Mouse (Mus musculus): ENCODE data around the gene Prrxl1.

The Prrxl1 gene

DNA sequence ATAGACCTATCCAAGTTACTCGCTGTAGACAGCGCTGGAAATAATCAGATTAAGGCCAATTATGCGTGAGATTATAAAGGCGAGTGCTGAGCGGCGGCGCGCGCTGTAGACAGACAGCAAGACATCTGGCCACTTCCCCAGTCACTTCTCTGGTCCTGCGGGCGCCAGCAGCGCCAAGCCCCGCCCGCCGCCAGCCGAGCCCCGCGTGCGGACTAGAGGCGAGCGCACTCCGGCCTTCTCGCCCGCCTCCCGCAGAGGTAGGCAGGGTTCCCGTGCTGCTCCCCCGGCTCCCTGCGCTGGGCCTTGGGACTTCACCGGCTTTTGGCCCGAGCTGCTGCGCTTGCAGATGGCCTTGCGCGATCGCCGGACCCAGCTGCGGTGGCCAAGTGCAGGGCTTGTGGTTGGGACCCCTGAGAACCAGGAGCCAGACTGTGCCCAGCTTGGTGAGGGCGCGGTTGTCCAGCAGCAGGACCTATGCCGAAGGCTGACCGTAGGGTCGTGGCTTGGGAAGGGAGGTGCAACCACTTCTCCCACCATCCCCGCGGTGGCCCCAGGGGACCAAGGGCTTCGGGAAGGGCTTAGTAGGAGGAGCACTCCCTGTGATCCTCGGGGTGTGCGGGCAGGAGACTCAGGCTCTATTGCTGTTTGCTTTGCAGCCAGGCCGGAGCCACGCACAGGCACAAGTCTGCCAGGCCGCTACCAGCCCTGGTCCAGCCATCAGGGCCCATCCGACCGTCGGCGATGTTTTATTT is at the start of gene Prrxl1:
Gene Prrxl1 (plus strand): TSS at position 118 of the 752 bp plus-strand sequence.
- DNase-seq (ENCODE audit: extremely low read depth, low read depth, low spot score): no peak

DNA sequence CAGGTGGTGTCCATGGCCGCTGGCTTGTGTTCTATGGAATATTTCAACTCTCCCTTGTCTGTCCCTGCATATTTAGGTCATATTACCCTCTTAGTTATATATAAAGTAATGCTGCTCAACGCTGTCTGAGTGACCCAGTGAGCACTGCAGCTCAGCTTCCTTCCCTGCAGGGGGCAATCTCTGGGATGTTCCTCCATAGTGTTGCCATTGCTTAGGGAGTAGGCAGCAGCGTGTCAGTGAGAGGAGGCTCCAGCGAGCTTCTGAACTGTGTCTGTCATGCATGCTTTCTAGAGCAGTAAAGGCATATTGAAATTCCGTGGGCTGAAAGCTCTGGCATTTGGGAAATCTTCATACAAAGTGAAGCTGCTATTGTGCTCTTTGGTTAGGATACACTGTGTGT is 47.4 kb upstream of the Prrxl1 start:
- no peak for DNase-seq (ENCODE audit: extremely low read depth, low read depth, low spot score)

DNA sequence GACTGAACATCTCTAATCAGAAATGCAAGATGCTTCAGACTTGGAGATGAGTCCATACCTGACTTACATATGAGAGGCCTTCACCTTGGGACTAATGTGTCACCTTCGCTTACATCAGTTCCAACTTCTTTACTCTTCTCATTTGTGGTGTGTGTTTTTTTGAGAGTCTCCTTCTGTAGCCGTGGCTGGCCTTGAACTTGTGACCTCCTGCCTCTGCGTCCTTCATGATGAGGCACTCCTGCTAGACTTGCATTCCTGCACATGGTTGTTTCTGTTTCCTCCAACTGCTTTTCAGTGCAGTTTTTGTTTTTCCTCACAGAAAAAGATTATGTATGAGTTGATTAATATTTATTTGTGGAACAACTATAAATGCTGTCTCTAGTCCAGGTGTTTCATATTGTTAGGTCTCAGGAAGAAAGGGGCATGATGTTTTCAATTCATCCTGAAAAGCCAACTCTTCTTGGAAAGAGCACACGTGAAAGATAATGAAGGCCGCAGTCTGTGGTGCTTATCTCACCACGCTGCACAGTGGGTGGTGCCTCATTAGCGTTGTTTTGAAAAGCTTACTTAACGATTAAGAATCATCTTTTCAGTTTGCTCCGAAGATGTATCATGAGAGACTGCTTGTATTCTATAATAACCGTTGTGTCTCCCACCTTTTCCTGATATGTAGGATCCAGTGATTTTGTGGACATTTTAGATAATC is 45.9 kb upstream of the Prrxl1 start:
- no peak for DNase-seq (ENCODE audit: extremely low read depth, low read depth, low spot score)

DNA sequence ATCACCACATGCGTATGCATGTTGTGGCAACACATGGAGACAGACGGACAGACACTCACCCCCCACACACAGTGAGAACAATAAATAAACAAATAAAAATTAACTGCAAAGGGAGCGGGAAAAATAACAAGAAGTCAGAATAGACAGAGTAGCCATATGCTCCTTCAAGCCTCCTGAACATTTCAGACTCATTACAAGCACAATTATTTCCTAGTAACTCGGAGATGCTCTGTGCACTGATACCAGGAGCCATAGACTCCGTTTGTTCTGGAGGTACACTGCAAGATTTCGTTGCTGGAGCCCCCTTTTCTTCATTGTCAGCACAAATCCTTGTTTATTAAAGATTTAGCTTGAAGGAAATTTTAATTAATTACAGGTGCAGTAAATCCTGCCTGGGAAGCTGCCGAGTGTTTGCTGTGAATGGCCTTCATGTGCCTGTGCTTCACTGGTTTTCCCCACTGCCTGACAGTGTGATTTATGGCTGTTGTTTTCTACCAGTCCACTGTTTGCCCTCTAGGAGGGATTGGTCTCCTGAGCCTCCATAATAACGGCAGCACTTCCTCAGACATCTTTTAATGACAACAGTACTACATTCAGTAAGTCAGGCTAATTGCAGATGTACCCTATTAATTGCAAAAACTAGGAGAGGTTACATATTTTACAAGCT is 44.2 kb upstream of the Prrxl1 start:
- DNase-seq (ENCODE audit: extremely low read depth, low read depth, low spot score): no peak

DNA sequence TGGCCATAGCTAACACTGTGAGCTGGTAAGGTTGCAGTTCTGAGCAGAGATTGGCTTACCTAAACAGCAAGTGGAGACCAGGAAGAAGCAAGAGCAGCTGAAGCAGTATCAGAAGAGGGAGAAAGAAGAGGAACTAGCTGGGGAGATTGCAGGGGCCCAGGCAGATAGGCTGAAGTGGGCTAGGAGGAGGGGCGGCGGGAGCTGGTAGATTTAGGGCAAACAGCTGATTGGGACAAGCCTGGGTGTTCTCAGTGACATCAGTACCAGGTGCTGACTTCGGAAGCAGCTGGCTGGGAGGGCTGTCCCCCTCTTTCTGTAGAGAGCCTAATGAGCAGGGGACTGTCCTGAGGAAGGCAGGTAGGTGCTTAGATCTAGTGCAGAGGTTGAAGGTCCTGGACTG is 37.8 kb upstream of the Prrxl1 start:
- DNase-seq (ENCODE audit: extremely low read depth, low read depth, low spot score): no peak

DNA sequence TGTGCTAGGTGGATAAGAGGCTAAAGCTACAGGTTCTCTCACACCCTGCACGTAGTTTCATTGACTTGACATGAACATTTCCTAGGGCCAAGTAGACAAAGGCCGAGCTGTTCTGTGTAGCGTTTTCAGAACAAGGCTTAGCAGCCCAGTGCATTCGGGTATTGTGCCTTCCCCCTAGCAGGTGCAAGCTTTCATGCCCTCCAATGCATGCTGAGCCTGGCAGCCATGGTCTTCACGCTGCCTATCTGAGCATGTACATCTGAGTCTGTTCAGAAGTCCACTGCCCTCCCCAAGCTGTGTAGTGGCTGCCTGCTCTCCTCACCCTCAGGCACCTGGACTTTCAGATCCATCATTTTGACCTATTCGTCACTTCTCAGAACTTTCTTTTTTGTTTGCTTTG is 35.5 kb upstream of the Prrxl1 start:
- no peak for DNase-seq (ENCODE audit: extremely low read depth, low read depth, low spot score)

DNA sequence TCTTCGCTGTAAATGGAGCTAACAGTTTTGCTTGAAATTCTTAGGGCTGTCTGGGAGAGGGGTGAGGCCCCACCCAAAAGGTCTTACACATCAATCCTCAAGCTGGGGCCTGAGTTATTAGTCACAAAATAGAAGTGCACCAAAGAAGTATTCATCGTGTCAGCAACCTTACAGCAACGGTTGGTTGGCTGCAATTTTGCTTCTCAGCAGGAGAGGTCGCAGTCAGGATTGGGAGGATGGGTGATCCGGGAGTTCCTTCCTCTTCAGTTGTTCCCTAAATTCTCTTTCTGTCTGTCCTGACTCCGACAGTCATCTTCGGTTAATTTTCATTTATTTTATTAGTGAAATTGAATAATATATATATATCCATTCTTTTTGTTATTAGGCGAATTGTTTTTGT is 26.7 kb upstream of the Prrxl1 start:
- no peak for DNase-seq (ENCODE audit: extremely low read depth, low read depth, low spot score)

DNA sequence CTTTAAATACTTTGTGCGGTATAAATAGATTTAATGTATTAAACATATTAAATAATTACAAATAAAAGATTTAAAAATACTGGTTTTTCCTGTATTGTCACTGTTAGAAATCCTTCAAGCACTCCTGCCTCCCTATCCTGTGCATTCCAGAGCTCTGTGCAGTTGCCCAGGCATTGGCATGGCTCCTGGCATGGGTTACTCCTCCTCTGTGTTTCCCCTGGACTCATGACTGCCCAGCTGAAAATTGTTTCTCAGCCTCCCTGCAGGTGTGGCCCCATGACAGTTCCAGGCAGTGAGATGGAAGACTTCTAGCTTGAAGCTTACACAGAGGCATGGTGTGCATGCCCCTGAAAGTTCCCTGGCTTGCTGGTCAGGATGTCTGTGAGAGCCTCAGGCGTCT is 20.8 kb upstream of the Prrxl1 start:
- no peak for DNase-seq (ENCODE audit: extremely low read depth, low read depth, low spot score)

DNA sequence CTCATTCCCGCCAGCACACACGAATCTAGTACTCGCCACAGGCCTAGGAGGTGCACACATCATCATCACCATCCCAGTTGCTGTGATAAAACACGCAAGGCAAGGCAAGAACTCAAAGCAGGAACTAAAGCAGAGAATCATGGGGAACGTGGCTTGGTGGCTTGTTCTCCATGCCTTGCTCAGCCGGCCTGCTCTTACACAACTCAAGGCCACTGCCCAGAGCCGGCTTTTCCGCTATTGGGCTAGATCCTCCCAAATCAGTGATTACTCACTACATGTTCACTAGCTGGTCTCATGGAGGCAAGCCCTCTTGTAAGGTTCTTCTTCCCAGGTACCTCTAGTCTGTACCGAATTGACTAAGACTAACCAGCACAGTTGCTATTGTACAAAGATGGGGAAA is 15.5 kb upstream of the Prrxl1 start:
- DNase-seq (ENCODE audit: extremely low read depth, low read depth, low spot score): no peak

DNA sequence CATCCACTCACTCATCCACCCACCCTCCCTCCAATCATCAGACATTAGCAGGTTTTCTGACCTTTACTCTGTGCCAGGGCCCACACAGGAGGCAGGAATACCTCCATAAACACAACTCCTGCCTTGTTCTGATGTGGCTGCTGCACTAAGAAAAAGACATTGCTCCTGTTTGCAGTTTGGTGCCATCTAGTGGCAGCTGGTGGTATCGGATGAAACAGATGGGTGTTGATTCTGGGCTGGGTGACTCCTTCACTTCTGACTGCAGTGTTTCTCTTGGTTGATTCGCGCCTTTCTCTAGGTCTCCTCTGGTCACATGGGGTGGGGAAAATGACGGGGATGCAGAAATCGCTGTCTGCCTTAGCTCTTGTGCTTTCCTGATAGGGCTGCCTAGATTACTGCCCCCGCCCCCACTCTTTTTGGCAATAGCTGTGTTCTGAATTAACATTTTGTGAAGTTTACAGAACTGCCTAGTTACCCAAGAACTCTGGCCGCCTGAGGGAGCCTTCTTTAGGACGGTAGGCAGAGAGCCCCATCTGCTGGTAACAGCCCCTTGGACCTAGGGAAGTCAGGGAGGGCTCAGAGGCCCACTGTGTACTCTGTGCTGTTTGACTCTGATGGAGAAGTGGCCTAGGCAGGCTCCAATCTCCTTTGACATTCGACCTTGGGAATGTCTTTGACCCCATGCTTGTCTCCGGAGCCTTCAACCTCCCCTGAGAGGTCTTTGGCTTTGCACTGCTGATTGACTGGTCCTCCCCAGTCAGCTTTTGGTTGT is 12.0 kb upstream of the Prrxl1 start:
- no peak for DNase-seq (ENCODE audit: extremely low read depth, low read depth, low spot score)

DNA sequence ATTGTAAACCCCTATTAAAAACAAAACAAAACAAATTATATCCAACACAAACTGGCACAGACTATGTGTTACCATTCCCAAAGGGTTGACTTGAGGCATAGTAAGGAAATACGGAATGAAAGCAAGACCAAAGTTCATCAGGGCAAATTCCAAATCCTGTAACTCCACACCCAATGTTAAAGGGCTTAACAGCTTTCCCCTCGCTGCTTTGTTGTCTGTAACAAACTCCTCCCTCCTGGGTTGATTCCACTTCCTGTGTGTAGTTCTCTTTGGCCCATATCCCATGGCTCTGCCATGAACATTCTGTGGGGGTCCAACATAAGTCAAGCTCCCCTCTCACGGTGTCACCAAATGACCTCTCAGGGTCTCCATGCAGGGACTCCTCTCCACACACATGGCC is 8.8 kb upstream of the Prrxl1 start:
- DNase-seq (ENCODE audit: extremely low read depth, low read depth, low spot score): no peak

DNA sequence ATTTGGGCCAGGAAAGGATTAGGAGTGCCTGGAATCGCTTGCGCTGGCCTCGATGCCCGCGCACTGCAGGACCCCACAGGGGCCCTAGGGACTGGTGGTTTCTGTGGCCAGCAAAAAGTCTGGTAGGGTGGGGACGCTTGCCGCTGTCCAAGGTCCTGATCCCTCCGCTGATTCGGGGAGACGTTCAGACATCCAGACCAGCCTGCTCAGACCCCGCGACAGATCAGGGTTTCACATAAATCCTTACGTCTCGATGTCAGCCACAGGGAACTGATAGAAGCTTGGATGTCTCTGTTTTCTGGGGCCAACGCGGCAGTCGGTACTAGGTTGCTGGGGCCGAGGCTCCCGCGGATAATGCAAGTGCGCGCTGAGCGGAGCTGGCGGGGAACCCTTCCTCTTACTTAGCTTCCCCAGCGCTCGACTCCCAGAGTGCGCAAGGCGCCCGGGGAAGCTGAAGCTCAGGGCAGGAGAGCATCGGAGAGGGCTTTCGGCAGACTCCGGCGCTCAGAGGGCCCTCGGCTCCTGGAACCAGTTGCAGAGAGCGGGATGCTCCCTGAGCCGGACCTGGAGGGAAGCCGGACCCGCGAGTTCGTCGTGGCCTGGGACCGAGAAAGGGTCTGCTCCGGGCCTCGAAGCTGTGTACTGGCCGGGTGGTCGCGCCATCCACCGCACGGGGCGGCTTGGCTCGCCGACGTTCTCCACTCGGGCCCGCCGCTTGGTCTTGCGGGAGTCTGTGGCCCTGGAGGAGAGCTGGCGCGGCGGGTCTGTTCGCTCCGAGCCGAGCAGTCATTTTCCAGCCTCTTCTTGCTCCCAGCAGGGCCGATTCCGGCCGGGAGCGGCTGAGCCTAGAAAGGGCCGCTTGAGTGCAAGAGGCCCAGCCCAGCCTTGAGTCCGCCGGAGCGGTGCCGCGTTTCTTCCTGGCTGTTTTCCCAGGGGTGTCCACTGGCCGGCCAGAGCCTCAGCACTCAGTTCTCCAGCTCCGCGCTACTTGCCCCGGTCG is 1.7 kb upstream of the Prrxl1 start:
- no peak for DNase-seq (ENCODE audit: extremely low read depth, low read depth, low spot score)

DNA sequence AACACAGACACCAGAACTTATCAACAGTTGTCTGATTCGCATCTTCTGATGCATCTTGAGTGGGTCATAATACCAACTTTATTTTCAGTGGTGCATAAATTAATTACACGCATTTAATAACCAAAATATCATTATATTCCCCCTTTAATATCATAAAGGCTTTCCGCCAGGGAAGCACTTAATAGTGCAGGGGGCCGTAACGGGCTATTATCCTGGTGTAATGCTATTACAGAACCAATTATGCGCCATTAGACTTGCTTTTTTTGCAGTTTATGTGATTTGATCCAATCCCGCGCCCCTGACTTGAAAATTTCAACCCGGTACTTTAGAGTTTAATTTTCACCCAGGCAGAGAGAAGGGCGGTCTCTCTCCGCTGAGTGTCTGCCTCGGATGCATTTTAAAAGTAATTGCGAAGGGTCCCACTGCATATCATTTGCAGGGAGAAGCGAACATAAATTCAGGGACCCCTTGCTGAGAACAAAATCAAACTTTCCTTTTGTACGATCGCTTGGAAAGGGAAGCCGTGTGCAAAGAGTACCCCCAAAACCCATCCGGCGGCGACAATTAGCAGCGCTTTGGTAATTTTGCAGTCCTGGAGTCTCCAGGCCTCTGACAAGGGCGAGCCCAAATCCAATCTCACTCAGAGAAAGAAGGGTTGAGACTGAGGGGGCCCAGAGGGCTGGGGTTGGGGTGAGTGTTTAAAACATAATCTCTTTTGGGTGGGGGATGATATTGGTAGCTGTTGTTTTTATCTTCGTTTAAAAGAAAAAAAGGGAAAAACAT is 579 bp upstream of the Prrxl1 start:
- DNase-seq (ENCODE audit: extremely low read depth, low read depth, low spot score): no peak

DNA sequence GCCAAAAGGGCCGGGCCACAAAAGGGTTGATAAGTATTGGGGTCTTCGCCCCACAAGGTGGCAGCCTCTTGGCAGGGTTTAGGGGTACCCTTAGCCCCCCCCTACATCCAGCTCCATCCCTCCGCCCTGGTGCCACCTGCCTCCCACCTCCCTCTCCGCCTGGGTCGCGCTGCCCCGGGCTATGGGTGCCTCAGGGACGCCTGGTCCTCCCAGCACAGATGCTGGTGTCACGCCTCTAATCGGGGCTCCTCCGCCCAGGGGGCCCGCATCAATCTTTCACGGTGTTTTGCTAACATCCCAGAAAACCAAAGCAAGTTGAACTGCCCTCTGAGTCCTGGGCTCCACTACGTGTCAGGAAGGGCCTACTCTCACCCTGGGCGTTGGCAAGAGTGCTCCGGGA is 903 bp downstream of the Prrxl1 start:
- no peak for DNase-seq (ENCODE audit: extremely low read depth, low read depth, low spot score)

DNA sequence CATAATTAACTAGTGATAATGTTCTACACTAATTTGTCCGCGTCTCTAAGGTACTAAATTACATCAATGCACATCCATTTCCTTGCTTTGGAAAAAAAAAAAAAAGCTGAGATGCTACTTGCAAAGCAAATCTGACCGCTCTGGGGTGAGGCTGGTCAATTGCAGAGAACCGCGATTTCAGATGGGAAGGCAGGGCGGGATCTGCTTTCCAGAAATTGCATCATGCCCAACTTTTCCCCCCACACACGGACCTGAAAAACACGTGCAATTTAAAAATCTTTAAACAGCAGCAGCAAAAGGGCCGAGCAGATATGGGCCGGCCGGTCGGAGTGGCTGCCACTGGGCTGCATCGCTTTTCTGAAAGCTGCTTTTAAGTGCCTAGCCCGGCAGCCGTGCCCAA is 6.3 kb downstream of the Prrxl1 start:
- DNase-seq (ENCODE audit: extremely low read depth, low read depth, low spot score): no peak

DNA sequence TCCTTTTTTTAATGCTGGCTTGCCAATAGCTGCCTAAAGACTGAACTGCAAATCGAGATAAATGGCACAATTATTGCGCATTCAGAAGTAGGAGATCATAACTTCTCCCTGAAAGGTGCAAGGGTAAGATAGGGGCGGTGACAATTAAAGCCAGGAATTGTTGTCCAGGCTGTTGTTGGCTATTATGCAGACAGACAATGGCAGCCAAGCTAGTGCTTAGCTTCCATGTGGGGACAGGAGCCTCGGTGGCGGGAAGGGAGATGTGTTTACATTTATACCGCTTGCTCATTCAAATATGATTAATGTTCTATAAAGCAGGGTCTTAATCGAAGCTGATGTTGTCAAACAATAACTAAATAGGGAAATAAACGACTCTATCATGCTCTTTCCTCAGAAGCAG is 7.1 kb downstream of the Prrxl1 start:
- DNase-seq (ENCODE audit: extremely low read depth, low read depth, low spot score): no peak

DNA sequence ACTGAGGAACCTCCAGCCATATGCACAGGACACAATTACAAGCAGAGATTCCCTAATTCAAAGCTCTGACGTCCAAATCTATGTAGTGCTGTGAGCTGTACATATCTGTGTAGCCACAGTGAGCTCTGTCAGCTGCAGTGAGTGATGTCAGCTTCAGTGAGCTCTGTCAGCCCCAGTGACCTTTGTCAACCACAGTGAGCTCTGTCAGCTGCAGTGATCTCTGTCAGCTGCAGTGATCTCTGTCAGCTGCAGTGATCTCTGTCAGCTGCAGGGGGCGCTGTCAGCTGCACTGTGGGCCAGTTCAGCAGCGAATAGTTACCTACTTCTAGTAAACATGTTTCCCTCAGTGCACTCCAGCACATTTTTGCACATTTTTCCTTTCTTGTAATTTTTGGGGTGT is 10.2 kb downstream of the Prrxl1 start:
- DNase-seq (ENCODE audit: extremely low read depth, low read depth, low spot score): no peak

DNA sequence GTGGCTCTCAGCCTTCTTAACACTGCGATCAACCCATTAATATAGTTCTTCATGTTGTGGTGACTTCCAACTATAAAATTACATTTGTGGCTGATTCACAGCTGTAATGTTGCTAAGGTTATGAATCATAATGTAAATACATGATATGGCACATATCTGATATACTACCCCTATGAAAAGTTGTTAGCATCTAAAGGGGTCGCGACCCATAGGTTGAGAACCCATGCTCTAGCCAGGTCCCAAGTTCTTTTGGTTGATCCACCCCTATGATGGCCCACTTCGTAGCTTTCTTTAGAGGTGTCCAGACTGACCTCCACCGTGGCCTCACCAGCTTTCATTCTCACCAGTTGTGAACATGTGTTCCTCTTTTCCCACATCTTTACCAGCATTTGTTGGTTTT is 18.0 kb downstream of the Prrxl1 start:
- no peak for DNase-seq (ENCODE audit: extremely low read depth, low read depth, low spot score)

DNA sequence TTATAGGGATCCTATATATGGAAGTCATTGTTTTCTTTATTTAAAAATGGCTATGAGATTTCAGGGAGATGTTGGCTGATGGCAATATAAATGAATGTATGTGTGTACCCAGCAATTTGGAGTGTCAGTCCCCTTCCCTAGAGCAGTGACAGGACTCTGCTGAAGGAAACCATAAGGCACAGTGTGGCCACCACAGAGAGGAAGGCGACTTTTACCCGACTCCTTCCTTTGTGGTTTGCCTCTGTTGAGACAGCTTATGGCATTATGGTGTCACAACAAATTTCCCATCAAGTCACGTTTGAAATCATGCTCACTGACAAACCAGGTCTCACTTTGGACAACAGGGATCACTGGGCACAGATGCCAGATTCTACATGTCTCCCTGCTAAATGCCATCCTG is 25.0 kb downstream of the Prrxl1 start:
- DNase-seq (ENCODE audit: extremely low read depth, low read depth, low spot score): no peak

DNA sequence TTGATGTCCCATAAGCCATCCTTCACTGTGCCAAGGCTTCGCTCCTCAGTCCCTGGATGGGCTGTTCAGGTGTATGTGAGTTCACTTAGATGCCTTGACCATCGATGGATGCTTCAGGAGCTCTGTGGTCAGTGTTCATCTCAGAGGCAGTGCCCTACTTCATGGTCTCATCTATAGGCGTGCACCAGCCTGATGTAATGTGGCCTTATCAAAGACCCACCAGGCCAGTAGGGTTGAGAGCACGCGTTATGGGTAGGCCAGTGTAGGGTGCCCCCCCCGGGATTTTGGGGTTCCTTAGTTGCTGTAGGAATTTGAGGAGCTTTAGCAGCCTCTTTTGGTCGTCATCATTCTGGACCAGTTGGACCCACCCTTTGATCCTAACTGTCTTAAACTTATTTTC is 25.6 kb downstream of the Prrxl1 start:
- DNase-seq (ENCODE audit: extremely low read depth, low read depth, low spot score): no peak

All from fat pad, adult 2 months (tissue).